Mouse (Mus musculus): ENCODE data around the gene Grrp1. TPM values are rescaled to one million over a fixed set of nuclear protein-coding genes. Genes with fewer than 3 reads are reported as not detected.

Gene Grrp1
- polyA plus RNA-seq (2015; fragmentation: Nextera tagmentation; extraction: Ambion mirVana) = 5.0 and 5.7 TPM in 2 replicates

DNA sequence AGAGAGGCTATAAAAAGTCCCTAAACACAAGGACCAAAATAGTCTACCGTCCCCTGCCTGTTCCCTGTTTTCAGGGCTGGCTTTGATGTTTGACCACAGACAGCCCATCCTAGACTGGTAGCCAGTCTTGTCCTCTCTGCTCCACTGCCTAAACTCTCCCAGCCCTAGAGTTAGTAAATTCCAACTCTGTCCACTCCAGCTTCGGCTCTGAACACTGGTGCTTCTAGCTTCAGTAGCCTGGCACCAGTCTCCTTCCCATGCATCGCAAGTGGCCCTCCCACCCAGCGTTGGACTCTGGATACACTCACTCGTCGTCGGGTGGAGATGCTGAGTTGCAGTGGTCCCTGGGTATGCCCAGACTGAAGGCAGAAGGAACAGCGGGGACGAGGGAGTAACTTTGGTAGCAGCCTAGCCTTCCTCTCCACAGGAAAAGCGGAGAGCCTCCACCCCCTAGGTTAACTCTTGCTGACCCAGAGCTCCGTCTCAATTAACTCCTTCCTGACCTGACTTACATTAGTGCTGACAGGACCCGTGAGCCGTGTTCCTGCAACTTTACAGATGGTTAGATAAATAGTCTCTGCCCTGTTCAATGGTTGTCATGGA, at the start of gene Grrp1:
Gene Grrp1 (minus strand): TSS at position 385 of the 603 bp plus-strand sequence.

DNA sequence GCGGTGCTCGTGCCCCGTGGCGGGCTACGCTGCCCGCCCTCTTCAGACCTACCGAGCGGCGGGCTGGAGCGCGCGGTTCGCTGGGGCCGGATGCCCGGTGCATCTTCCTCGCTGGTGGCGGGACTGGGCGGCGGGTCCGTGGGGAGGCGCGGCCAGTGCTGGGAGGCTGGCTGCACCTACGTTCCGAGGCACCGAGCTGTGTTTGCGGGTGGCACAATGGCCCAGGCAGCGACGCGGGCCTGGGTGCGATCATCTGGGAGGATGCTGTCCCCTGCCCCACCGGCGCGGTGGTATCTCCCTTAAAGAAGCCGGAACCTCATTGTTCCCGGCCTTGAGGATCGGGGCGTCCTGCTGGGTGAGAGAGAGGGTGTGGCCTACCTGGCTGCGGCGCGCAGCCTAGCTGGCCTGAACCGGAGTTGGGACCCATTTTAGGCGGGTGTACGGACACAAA, 33.7 kb upstream of the Grrp1 start, which contains the start of gene Pdik1l:
Gene Pdik1l (minus strand): TSS at position 321 of the 451 bp plus-strand sequence.

DNA sequence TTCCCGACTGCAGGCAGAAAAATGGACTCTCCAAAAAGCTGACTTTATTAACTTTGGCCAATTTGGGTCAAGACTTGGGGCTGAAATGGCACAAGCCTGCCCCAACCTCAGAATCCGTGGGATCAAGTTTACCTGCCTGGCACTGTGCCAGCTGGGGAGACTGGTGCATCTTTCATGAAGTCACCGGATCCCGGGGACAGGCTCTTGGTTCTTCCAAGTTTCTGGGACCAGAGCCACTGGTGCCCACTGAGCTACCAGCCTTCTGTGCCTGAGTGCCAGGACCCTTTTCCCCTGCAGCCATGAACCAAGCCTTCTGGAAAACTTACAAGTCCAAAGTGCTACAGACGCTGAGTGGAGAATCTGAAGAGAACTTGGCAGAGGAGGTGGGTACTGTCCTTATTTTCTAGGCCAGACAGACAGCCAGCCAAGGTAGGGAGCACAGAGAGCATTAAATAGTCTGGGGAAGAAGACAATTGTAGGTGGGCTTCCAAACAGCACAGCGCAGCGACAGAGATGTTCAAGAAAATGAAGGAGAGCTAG, 7.1 kb downstream of the Grrp1 start, which contains the start of gene Gm30191:
Gene Gm30191 (plus strand): TSS at position 217 of the 540 bp plus-strand sequence.

DNA sequence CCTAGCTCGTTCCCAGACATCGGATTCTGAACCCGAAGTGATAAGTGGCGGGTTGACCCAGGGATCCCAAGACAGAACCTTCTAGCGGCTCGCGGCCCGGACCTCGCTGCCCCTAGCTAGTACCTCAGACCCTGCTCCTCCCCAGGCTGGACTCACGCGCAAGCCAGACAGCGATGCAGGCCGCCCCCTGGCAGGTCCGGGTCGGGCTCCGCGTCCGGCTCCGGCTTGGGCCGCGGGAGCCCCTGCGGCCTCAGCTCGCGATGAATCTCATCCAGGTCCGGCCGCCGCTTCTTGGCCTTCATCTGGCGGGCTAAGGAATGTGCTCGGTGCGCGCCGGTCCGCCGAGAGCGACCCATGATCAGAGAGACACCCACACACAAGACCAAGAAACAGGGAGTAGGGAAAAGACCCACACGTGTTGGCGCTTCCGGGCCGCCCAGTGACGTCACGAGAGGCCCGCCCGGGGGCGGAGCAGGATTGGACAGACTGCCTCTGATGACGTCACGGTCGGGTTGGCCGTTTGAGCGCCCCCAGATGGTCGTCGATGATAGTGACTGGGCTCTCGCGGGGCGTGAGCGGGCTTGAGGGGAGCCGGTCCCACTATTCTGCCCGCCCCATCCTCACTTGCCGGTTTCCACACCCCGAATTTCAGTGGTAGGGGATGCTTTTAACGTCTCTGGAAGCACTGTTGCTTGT, 8.6 kb downstream of the Grrp1 start, which contains the start of gene Zfp593:
Gene Zfp593 (minus strand): TSS at position 445 of the 696 bp plus-strand sequence.

DNA sequence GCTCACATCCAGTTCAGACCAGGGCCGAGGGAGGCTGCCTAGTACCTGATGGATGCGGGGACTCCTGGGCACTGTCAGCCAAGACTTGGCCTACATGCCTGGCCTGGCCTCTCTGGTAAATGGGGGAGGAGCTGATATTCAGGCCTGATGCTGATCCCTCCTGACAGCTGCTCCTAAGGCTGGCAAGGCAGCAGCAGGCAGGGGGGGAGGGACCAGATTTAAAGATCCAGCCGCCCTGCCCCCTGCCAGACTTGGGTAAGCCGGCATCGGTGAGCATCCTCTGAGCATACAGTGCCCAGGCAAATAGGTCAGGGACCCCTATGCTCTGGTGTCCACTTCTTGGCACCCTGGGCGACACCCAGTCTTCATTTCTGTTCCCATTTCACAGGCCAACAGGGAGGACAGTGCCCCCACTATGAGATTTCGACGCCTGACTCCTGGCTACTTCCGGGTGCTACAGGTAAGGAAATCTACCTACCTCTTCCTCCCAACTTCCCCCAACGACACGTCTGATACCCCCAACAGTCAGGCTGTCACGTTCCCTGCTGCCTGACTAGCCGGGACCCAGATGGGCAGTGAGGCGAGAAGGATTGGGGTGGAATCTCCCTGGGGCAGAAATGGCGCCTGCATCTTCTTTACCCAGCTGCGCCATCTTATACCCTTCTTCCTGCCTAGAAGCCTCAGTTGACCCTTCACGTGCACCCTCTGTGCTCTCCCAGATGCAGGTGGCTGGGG, 10.2 kb downstream of the Grrp1 start, which contains the start of gene E130218I03Rik:
Gene E130218I03Rik (plus strand): TSS at position 147 of the 735 bp plus-strand sequence.

DNA sequence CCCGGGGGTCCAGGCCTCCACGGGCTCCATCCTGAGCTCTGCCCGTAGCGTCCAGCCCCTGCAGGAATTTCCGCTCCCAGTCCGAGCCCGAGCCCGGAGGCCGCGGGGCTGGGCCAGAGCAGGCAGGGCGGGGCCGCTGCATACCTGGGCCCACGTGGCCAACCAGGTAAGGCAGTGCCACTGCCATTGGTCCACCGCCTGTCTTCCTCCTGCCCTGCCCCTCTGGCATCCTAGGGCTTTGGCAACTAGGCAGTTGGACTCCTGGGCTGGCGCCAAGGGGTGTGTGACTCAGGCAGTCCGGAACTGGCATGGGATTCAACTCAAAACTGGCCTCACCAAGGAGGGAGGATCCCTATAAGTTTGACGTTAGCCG, 15.6 kb downstream of the Grrp1 start, which contains the start of gene Cnksr1:
Gene Cnksr1 (minus strand): TSS at position 121 of the 373 bp plus-strand sequence.

DNA sequence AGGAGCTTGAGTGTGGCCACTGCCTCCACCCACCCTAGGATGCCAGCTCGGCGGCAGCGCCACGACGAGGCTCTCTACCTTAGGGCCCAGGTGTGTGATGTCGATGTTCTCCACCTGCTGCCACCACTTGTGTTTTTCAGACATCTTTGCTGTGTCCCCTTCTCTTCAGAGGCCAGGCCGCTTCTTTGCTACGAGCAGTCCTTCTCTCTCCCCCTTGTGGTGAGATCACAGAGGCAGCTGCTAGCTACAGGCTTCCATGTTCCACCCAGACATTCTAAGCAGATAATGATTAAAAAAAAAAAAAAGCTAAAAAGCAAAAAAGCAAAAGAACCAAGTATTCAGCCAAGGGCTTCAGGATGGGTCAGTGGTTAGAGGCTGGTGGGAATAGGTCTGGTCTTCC, 26.7 kb downstream of the Grrp1 start, which contains the start of gene Catsper4:
Gene Catsper4 (minus strand): TSS at position 190 of the 400 bp plus-strand sequence.

DNA sequence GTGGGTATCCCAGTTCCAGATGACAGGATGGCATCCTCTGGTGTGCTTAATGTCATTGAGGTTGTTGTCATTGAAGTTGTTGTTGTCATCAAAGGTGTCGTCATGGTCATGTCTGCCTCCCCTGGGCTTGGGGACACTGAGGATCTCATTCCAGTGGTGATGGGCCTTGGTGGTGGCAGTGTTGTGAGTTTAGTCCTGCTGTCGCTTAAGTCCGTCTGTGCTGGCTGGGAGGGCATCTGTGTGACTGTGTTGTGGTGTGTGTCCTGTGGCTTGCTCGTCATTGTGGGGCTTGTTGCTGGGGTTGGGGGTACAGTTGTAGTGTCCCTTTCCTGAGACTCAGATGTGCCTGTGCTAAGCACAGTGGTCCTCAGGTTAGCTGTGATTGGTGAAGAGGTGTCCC, 51.0 kb downstream of the Grrp1 start, which contains the start of gene Gm7534:
Gene Gm7534 (minus strand): TSS at position 101 of the 400 bp plus-strand sequence.

Other genes with a start within 250 kb of the Grrp1 start
- gene Lin28a, start 235.3 kb downstream of the Grrp1 start, polyA plus RNA-seq (2015; fragmentation: Nextera tagmentation; extraction: Ambion mirVana) = 0.49 and 0.50 TPM in 2 replicates
- not detected in 2 replicates for gene Zfp683, start 200.3 kb downstream of the Grrp1 start, polyA plus RNA-seq (2015; fragmentation: Nextera tagmentation; extraction: Ambion mirVana)
- 0.65 TPM in 1 of 2 replicates, not detected in the other for gene Crybg2, start 193.3 kb downstream of the Grrp1 start, polyA plus RNA-seq (2015; fragmentation: Nextera tagmentation; extraction: Ambion mirVana)
- 8.2 and 9.0 TPM in 2 replicates for gene Cd52, start 159.0 kb downstream of the Grrp1 start, polyA plus RNA-seq (2015; fragmentation: Nextera tagmentation; extraction: Ambion mirVana)
- gene Ubxn11, start 151.5 kb downstream of the Grrp1 start, polyA plus RNA-seq (2015; fragmentation: Nextera tagmentation; extraction: Ambion mirVana) = 1.6 and 2.8 TPM in 2 replicates
- 149 and 187 TPM in 2 replicates for gene Sh3bgrl3, start 125.3 kb downstream of the Grrp1 start, polyA plus RNA-seq (2015; fragmentation: Nextera tagmentation; extraction: Ambion mirVana)
- 45.7 and 53.9 TPM in 2 replicates for gene Cep85, start 67.0 kb downstream of the Grrp1 start, polyA plus RNA-seq (2015; fragmentation: Nextera tagmentation; extraction: Ambion mirVana)
- gene Gm7534, start 51.1 kb downstream of the Grrp1 start, polyA plus RNA-seq (2015; fragmentation: Nextera tagmentation; extraction: Ambion mirVana) = not detected in 2 replicates
- gene Catsper4, start 26.7 kb downstream of the Grrp1 start, polyA plus RNA-seq (2015; fragmentation: Nextera tagmentation; extraction: Ambion mirVana) = not detected in 2 replicates
- gene Cnksr1, start 15.7 kb downstream of the Grrp1 start, polyA plus RNA-seq (2015; fragmentation: Nextera tagmentation; extraction: Ambion mirVana) = 2.6 and 5.2 TPM in 2 replicates
- 0.44 TPM in 1 of 2 replicates, not detected in the other for gene E130218I03Rik, start 10.4 kb downstream of the Grrp1 start, polyA plus RNA-seq (2015; fragmentation: Nextera tagmentation; extraction: Ambion mirVana)
- gene Zfp593, start 8.5 kb downstream of the Grrp1 start, polyA plus RNA-seq (2015; fragmentation: Nextera tagmentation; extraction: Ambion mirVana) = 5.9 and 6.9 TPM in 2 replicates
- gene Gm30191, start 7.2 kb downstream of the Grrp1 start, polyA plus RNA-seq (2015; fragmentation: Nextera tagmentation; extraction: Ambion mirVana) = not detected in 2 replicates
- gene Pdik1l, start 33.8 kb upstream of the Grrp1 start, polyA plus RNA-seq (2015; fragmentation: Nextera tagmentation; extraction: Ambion mirVana) = 5.7 and 5.8 TPM in 2 replicates
- gene Trim63, start 61.0 kb upstream of the Grrp1 start, polyA plus RNA-seq (2015; fragmentation: Nextera tagmentation; extraction: Ambion mirVana) = 53.6 and 64.2 TPM in 2 replicates
- gene Slc30a2, start 89.1 kb upstream of the Grrp1 start, polyA plus RNA-seq (2015; fragmentation: Nextera tagmentation; extraction: Ambion mirVana) = 0.33 and 0.44 TPM in 2 replicates
- 2.6 and 2.7 TPM in 2 replicates for gene Extl1, start 129.7 kb upstream of the Grrp1 start, polyA plus RNA-seq (2015; fragmentation: Nextera tagmentation; extraction: Ambion mirVana)
- gene Pafah2, start 142.2 kb upstream of the Grrp1 start, polyA plus RNA-seq (2015; fragmentation: Nextera tagmentation; extraction: Ambion mirVana) = 4.2 and 5.4 TPM in 2 replicates
- gene Stmn1, start 214.2 kb upstream of the Grrp1 start, polyA plus RNA-seq (2015; fragmentation: Nextera tagmentation; extraction: Ambion mirVana) = 236 and 280 TPM in 2 replicates
- gene Paqr7, start 242.6 kb upstream of the Grrp1 start, polyA plus RNA-seq (2015; fragmentation: Nextera tagmentation; extraction: Ambion mirVana) = 4.5 and 5.3 TPM in 2 replicates